Mouse (Mus musculus): ENCODE results near the gene Tfb2m. TPM values are rescaled to one million over a fixed set of nuclear protein-coding genes. Genes with fewer than 3 reads are reported as not detected.

The Tfb2m gene
- total and polyA plus RNA-seq, 3 experiments, result 19.3 to 20.9 TPM; not detected in 1

- no peaks in the 10 kb centered on the region for H3K27me3 ChIP-seq (ENCODE audit: control insufficient read depth in 1 of 2, insufficient read depth in 2 of 2, low read length in 2 of 2)
- peaks cover 0 to 37% of the 10 kb centered on the region in 2 experiments; a peak in 2 of 4 replicates for H3K36me3 ChIP-seq (ENCODE audit: control insufficient read depth in 1 of 2, insufficient read depth in 2 of 2, low read length in 2 of 2)
- no peak for DNase-seq (ENCODE audit: low read depth, low spot score)
- peaks cover 27 to 33% of the 10 kb centered on the region in 2 experiments for H3K4me1 ChIP-seq (ENCODE audit: control insufficient read depth in 1 of 2, insufficient read depth in 2 of 2, low read length in 2 of 2)
- H3K9me3 ChIP-seq (replicated peaks; ENCODE audit: insufficient read depth, low read length), result no peaks in the 10 kb centered on the region
- H3K4me3 ChIP-seq (ENCODE audit: control insufficient read depth in 1 of 2, insufficient read depth in 1 of 2, low read depth in 2 of 2, low read length in 2 of 2), result no peak overlapping the region
- H3K79me2 ChIP-seq (ENCODE audit: control insufficient read depth, insufficient read depth, low read length, poor library complexity), result no peaks in the 10 kb centered on the region
- TF ChIP-seq KAT2A (conservative IDR thresholded peaks at IDR 0.05; ENCODE audit: low read depth, low read length), result no peak
- no peak for TF ChIP-seq ETS1 (IDR thresholded peaks at IDR 0.05; ENCODE audit: low read depth, low read length)
- no peak for TF ChIP-seq NELFE (IDR thresholded peaks at IDR 0.05; ENCODE audit: low read depth, low read length)
- no peak for TF ChIP-seq NRF1 (IDR thresholded peaks at IDR 0.05; ENCODE audit: insufficient read depth, low read depth, low read length, poor library complexity, severe bottlenecking)
- TF ChIP-seq MAZ (IDR thresholded peaks at IDR 0.05; ENCODE audit: low read depth, low read length), result no peak
- TF ChIP-seq GABPA (IDR thresholded peaks at IDR 0.05; ENCODE audit: low read depth, low read length), result no peak
- H3K9ac ChIP-seq (ENCODE audit: control insufficient read depth, low read depth, low read length, poor library complexity, severe bottlenecking), result no peak overlapping the region
- no peak overlapping the region for H3K27ac ChIP-seq (ENCODE audit: control insufficient read depth, low read depth, low read length)
These were observed 39.6 kb upstream of the Tfb2m start for GRCm38 (mm10) chr1:179585646-179586045.

- no peak overlapping the region for H3K4me3 ChIP-seq (ENCODE audit: control insufficient read depth in 1 of 2, insufficient read depth in 1 of 2, low read depth in 2 of 2, low read length in 2 of 2)
- peaks cover 35 to 46% of the 10 kb centered on the region in 2 experiments for H3K4me1 ChIP-seq (ENCODE audit: control insufficient read depth in 1 of 2, insufficient read depth in 2 of 2, low read length in 2 of 2)
- peaks cover 0 to 49% of the 10 kb centered on the region in 2 experiments; a peak in 2 of 4 replicates for H3K36me3 ChIP-seq (ENCODE audit: control insufficient read depth in 1 of 2, insufficient read depth in 2 of 2, low read length in 2 of 2)
- no peaks in the 10 kb centered on the region for H3K79me2 ChIP-seq (ENCODE audit: control insufficient read depth, insufficient read depth, low read length, poor library complexity)
- DNase-seq (ENCODE audit: low read depth, low spot score), result peak; percentile 38
- H3K9me3 ChIP-seq (replicated peaks; ENCODE audit: insufficient read depth, low read length), result no peaks in the 10 kb centered on the region
- H3K27me3 ChIP-seq (ENCODE audit: control insufficient read depth in 1 of 2, insufficient read depth in 2 of 2, low read length in 2 of 2), result no peaks in the 10 kb centered on the region
- H3K27ac ChIP-seq (ENCODE audit: control insufficient read depth, low read depth, low read length), result 0 out of 2 replicates have a peak overlapping the region, but pooled peaks have one; percentile 8
- TF ChIP-seq EP300 (IDR thresholded peaks at IDR 0.05; ENCODE audit: low read depth in 1 of 2, low read length in 2 of 2) (peak; percentile 66 to 85), GATA1 (IDR thresholded peaks at IDR 0.05; ENCODE audit: low read depth, low read length) (peak; percentile 73), ELF1 (IDR thresholded peaks at IDR 0.05; ENCODE audit: low read depth, low read length) (no peak), MYC (IDR thresholded peaks at IDR 0.05; ENCODE audit: low read depth, low read length) (0 out of 2 replicates have a peak, but pooled peaks have one; percentile 27), RCOR1 (IDR thresholded peaks at IDR 0.05; ENCODE audit: low read depth, low read length) (peak; percentile 59; the same call in 1 of the 2 replicates), TAL1 (IDR thresholded peaks at IDR 0.05; ENCODE audit: low read length) (peak; percentile 41), TBP (IDR thresholded peaks at IDR 0.05; ENCODE audit: low read depth, low read length) (no peak), SIN3A (IDR thresholded peaks at IDR 0.05; ENCODE audit: low read length) (no peak), MAFK (IDR thresholded peaks at IDR 0.05; ENCODE audit: borderline replicate concordance, low read depth, low read length) (0 out of 2 replicates have a peak, but pooled peaks have one; percentile 50), TCF12 (IDR thresholded peaks at IDR 0.05; ENCODE audit: low read depth, low read length) (peak; percentile 65), MAX (IDR thresholded peaks at IDR 0.05; ENCODE audit: low read length) (no peak)
- no peak overlapping the region for H3K9ac ChIP-seq (ENCODE audit: control insufficient read depth, low read depth, low read length, poor library complexity, severe bottlenecking)
These were observed 38.2 kb upstream of the Tfb2m start for GRCm38 (mm10) chr1:179584220-179584619.

Measured in MEL (cell line).